Mouse (Mus musculus): ENCODE results near the gene Pef1.

- TF ChIP-seq CTCF (IDR thresholded peaks at IDR 0.05; ENCODE audit: low read depth, low read length) (no peak), POLR2A (IDR thresholded peaks at IDR 0.05; ENCODE audit: extremely low read depth, insufficient read depth, low read length) (no peak)
Measured at GRCm38 (mm10) chr4:130079521-130079920, 22.8 kb upstream of the Pef1 start.

All from liver, adult 2 months (tissue).